Mouse (Mus musculus) urinary bladder, postnatal 10 days (tissue): Measurements from ENCODE around the gene Trmt44.
"Not testable (repeated sequence)": the region's sequence is repeated elsewhere in the genome, so short reads cannot be mapped to it uniquely, and the experiment has no call there.

ENCODE experiments used
- DNase-seq: peaks from one replicate; pipeline ENCODE4 v3.0.0; 2022; ENCODE audit warnings: low spot score

Gene Trmt44

GRCm38 (mm10) chr5:35591497-35591896 is 16.6 kb upstream of the Trmt44 start:
- no peak for DNase-seq

- not testable (repeated sequence) for DNase-seq
Measured at GRCm38 (mm10) chr5:35584259-35584658, 9.4 kb upstream of the Trmt44 start.

GRCm38 (mm10) chr5:35583221-35583783 is 8.4 kb upstream of the Trmt44 start:
- DNase-seq, result no peak

GRCm38 (mm10) chr5:35582445-35583220 is 7.8 kb upstream of the Trmt44 start, which contains the start of gene Acox3:
Acox3 (plus strand) TSS chr5:35583040.
- peak; percentile 89 for DNase-seq

GRCm38 (mm10) chr5:35580156-35580922 is 5.5 kb upstream of the Trmt44 start:
- DNase-seq, result no peak

GRCm38 (mm10) chr5:35579247-35579893 is 4.5 kb upstream of the Trmt44 start:
- no peak for DNase-seq

- no peak for DNase-seq
Measured at GRCm38 (mm10) chr5:35578411-35578810, 3.5 kb upstream of the Trmt44 start.

- no peak for DNase-seq
Measured at GRCm38 (mm10) chr5:35576409-35577020, 1.6 kb upstream of the Trmt44 start.

GRCm38 (mm10) chr5:35571546-35571945 is 3.3 kb downstream of the Trmt44 start:
- DNase-seq, result no peak

GRCm38 (mm10) chr5:35566632-35567031 is 8.2 kb downstream of the Trmt44 start:
- no peak for DNase-seq

- DNase-seq, result no peak
Measured at GRCm38 (mm10) chr5:35565217-35565616, 9.7 kb downstream of the Trmt44 start.

GRCm38 (mm10) chr5:35563449-35563848 is 11.4 kb downstream of the Trmt44 start:
- peak; percentile 52 for DNase-seq

- DNase-seq, result no peak
Measured at GRCm38 (mm10) chr5:35562616-35563015, 12.3 kb downstream of the Trmt44 start.

GRCm38 (mm10) chr5:35559447-35559846 is 15.4 kb downstream of the Trmt44 start:
- DNase-seq, result no peak

GRCm38 (mm10) chr5:35557946-35558621 is 16.8 kb downstream of the Trmt44 start:
- no peak for DNase-seq

GRCm38 (mm10) chr5:35556393-35556792 is 18.5 kb downstream of the Trmt44 start:
- no peak for DNase-seq

GRCm38 (mm10) chr5:35552838-35553539 is 21.9 kb downstream of the Trmt44 start:
- no peak for DNase-seq

GRCm38 (mm10) chr5:35551855-35552837 is 22.7 kb downstream of the Trmt44 start:
- no peak for DNase-seq

GRCm38 (mm10) chr5:35546127-35546526 is 28.7 kb downstream of the Trmt44 start:
- DNase-seq, result no peak
